Mouse (Mus musculus) CH12.LX (cell line): ENCODE measurements around the gene 1110008L16Rik.

ENCODE experiments used
- CTCF ChIP-seq, 2 experiments: IDR thresholded peaks in 1 of 2; conservative IDR thresholded peaks in 1 of 2; 2 replicates each; pipeline ENCODE4 v1.5.1; 2011 to 2012; ENCODE audit warnings: low read depth in 2 of 2, low read length in 2 of 2, improper control_type of control experiment in 1 of 2, inconsistent platforms in 1 of 2, mild to moderate bottlenecking in 1 of 2, moderate library complexity in 1 of 2
- E2F4 ChIP-seq: IDR thresholded peaks from 2 replicates; pipeline ENCODE4 v1.6.1; 2011; ENCODE audit warnings: low read depth, low read length, improper control_type of control experiment; ENCODE audit not compliant: insufficient replicate concordance
- GABPA ChIP-seq: IDR thresholded peaks from 2 replicates; pipeline ENCODE4 v1.6.1; 2012; ENCODE audit warnings: low read depth, low read length, improper control_type of control experiment, inconsistent platforms; ENCODE audit not compliant: insufficient replicate concordance
- KAT2A ChIP-seq: IDR thresholded peaks from 2 replicates; pipeline ENCODE4 v1.6.1; 2012; ENCODE audit warnings: low read length, improper control_type of control experiment, inconsistent platforms; ENCODE audit not compliant: insufficient replicate concordance
- POLR2A ChIP-seq: IDR thresholded peaks from 2 replicates; pipeline ENCODE4 v1.6.1; 2011; ENCODE audit warnings: low read depth, mild to moderate bottlenecking, improper control_type of control experiment, low read length
- POLR2AphosphoS2 ChIP-seq: IDR thresholded peaks from 2 replicates; pipeline ENCODE4 v1.6.1; 2011; ENCODE audit warnings: low read depth, low read length, improper control_type of control experiment
- TBP ChIP-seq: conservative IDR thresholded peaks from 2 replicates; pipeline ENCODE4 v1.6.1; 2011; ENCODE audit warnings: low read depth, low read length, improper control_type of control experiment
- TCF12 ChIP-seq: IDR thresholded peaks from 2 replicates; pipeline ENCODE4 v1.6.1; 2014; ENCODE audit warnings: low read depth, mild to moderate bottlenecking, inconsistent platforms, low read length, improper control_type of control experiment
- ZNF384 ChIP-seq: IDR thresholded peaks from 2 replicates; pipeline ENCODE4 v1.6.1; 2012; ENCODE audit warnings: low read depth, low read length, improper control_type of control experiment, inconsistent platforms

DNA sequence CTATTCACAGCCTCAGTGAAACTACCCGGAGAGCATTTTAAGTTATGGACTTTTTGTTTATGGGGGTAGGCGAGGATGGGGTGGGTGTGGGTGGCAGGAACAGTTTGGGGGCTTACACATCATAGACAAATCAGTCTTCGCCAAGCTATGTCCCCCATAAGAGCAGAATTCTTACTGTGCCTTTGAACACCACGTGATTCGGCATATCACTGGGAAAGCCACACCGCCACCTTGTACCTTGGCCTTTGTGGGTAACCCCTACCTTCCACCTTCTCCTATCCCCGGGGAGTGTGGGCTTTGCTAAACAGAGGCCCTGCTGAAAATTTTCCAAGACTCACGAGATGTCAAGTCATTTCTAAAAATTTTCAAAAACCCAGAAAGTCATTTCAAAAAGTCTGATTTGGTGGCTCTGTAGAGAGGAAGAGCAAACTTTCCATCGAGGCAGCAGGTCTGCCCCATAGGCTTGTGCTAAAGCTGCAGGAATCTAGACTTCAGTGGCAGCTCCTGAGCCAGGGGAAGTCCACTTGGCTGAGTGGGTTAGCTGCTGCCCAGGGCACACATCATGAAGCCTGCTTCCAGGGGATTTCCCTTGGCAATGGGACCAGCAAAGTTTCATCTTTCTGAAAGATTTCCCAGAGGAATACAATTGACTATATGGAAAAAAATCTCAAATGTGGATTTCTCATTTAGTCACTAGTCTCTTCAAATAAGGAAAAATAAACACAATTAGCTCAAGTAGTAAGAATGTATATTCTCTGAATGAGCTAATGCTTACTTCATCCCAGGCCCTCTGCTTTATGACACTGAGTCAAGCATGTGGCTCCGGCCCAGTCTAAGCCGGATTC, 93.6 kb downstream of the 1110008L16Rik start:
- TF ChIP-seq POLR2A (no peak), TCF12 (peak; percentile 71; the same call in 1 of the 2 replicates), CTCF (conservative IDR thresholded peaks at IDR 0.05 in 1 of 2, IDR thresholded peaks at IDR 0.05 in 1 of 2; ENCODE audit: low read depth in 2 of 2, low read length in 2 of 2) (no peak), ZNF384 (no peak), E2F4 (no peak), KAT2A (no peak), POLR2AphosphoS2 (no peak), TBP (no peak), GABPA (no peak)
